Mouse (Mus musculus): ENCODE results near the gene Ryr3.

Gene Ryr3

DNA sequence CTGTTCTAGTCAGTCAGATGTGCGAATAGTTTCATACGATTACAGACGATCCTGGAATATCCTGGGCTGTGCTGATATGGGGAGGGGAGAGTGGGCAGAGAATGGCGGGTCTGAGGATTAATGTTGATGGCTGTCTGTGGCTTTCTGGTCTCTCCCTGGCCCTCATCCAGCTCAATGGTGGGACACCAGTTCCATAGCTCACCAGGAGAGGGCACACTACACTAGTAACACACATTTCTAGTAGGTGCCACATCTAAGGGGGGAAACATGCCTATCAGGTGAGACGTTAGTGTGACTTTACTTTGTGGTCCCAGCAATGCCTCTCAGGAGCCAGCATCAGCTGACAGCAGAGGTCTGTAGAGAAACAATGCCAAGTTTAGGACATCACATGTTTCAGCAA is 451.9 kb downstream of the Ryr3 start:
- no peak for DNase-seq

DNA sequence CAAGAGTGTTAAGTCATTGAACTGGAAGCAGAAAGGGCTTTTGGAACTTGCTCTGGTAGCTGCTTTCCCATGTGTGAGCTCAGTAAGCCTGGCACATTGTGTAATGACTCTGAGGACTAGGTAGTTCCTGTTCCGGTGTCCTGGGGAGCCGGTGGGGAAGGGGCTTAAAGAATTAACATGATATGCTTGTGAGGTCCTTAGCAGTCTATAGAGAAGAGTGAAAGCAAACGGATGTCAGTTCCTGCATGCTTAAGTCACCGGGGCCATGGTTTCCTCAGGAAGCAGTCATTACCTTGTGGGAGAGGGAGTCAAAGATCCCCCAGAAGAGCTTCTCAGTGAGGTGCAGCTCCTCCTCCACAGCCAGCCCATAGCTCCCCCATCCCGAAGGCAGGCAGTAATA is 452.6 kb downstream of the Ryr3 start:
- no peak for DNase-seq

DNA sequence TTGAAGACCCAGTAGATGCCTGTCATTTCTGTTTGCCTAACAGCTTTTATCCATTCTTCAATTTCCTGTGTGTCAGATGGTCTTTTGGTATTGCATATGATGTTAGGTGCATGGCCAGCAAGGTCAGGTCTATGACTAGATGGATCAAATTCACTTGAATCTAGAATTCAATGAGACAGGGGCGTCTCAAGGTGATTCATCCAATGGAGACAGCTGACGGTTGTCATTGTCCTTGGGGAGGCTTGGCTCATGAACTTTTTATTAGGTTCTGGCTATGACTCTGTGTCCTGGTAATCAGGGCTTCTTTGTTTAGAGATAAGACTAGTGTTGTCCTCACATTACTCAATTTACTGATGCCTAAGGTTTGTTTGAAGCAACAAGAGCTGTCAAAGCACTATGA is 454.9 kb downstream of the Ryr3 start:
- no peak for DNase-seq

DNA sequence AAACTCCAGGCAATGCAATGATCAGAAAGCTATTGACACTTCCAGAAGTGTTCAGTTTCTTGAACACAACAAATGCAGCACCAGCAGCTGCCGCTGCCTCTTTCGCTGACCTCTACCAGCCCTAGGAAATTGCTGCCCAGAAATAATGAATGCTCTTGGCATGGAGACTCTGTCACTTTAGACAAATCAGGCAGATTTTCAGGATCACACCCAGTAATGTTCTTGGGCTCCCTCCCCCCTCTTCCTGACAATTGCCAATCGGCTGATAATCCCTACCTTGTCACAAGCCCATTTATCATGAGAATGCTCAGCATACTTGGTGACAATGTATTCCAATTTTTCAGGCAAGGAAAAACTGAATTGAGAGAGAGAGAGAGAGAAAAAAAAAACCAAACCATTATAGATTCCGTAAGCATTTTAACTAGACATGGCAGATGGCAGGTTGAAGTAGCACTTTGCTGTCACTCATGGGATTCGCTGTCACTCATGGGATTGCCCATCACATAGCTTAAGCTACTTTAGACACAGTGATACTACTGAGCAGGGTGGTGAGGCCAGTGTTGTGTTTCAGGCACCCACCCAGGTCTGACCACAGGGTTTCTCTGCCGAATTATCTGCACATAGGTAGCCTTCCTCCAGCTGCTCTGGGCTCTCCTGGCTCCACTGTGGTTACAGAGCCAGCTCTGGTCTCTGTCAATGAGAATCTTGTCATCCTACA is 455.5 kb downstream of the Ryr3 start:
- DNase-seq = no peak

DNA sequence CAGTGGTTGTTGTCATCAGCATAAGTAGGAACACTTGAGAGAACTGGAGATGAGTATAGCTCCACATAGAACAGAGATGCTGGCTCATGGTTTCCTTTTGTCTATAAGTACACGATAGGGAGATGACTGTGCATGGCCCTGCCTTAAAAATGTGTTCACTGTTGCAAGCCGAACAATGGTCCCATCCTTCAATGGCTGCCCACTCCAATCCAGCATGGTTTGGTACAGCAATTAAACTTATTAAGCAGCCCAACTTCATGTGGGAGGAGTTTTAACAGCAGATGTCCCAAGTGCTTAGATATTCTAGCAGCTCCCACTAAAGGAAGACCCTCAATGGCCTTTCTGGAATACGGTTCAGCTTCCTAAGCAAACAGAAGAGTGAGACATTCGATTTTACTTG is 456.2 kb downstream of the Ryr3 start:
- no peak for DNase-seq

DNA sequence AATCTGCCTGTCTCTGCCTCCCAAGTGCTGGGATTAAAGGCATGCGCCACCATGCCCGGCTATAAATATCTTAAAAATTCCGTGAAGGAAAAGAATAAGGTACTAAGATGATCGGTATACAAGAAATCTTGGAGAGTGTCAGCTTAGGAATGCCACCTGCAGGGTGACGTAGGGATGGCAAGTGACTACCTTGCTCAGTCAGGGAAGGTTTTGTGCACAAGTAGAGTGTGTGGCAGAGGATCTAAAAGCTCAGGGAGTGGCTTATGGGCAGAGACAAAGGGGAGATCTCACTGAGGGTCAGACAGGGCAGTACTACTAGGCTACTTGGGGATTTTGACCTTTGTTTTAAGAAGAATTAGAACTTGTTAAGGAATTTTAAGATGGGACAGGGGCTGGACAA is 457.2 kb downstream of the Ryr3 start:
- no peak for DNase-seq

DNA sequence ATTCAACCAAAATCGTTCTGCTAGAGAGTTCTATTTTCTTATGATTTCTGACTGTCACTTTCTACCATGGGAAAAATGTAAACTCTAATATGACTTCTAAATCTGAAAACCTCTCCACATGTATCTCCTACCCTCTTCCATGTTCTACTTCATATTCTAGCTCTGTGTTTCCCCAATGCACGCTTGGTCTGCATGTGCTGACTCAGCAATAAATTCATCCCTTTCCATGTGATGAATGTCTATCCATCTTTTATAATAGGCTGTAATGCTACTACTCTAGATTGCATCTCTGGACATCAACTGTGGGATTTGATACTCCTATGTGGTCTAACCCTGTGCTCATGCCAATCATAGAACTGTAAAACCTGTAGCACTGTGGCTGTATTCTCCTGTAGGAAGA is 458.2 kb downstream of the Ryr3 start:
- no peak for DNase-seq

DNA sequence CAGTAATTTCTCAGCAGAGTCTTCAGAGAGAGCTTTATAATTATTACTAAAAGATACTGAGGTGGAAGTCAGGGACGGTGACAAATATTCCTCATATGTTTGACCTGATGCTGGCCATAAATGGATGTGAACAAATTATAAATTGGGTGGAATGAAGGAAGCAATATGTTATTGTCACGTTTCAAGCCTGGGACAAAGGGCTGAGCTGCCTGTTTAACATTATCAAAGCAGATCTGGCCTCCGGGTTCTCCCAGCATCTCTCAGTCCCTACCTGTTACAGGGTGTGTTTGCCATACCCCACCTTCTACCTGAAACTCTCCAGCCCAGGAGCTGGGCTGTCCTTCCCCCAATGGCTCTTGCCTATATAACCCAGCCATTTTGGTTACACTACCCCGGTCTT is 463.6 kb downstream of the Ryr3 start:
- no peak for DNase-seq

DNA sequence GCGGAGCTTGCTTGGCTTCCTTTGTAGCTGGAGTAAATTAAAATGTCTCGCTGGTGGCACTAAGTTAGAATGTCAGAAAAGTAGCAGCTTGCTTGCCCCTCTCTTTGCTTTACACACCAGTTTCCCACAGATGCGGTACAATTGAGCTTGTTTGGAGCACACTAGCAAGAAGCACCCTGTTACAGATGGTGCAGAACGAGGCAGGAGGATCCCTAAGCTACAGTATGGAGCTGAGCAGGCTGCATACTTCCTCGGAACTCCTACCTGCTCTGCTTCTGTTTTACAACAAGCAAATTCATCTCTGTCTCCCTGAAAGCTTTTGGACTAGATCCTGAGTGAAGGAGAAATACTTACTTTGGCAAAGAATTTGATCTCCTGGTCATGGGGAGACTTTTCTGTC is 465.5 kb downstream of the Ryr3 start:
- no peak for DNase-seq

DNA sequence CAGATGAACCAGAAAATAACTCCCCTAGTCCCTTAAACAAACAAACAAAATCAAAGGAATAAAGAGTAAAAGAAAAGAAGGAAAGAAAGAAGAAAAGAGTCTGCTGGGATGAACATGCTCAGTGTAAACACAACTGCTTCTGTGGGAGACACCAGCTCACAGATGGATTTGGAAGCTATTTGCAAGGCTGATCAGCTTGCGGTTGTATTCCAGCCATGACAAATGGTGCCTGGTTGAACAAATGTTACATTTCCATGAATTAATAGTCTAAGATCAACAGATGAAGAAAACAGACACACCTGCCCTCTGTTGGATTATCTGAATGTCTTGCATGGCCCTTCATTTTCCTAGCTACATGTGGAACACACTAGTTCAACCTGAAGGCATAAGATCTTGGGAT is 468.4 kb downstream of the Ryr3 start:
- DNase-seq = no peak

DNA sequence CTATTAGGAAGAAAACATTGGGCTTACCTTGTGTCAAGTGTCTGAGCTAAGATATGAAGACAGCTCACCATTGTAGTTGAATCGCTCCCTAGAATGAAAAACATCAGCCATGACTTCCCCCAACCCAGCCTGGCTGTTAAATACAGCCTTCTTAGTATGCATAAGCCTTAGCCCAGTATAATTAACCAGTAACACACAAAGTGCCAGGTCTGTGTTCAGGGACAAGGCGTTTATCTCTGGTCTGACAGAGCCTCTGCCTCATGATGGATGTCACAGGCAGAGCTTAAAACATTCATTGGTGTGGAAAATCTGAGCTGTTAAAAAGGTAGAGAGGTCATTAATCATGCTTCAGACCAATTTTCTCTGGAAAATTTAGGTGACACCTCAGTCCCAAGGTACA is 484.0 kb downstream of the Ryr3 start:
- DNase-seq = no peak

DNA sequence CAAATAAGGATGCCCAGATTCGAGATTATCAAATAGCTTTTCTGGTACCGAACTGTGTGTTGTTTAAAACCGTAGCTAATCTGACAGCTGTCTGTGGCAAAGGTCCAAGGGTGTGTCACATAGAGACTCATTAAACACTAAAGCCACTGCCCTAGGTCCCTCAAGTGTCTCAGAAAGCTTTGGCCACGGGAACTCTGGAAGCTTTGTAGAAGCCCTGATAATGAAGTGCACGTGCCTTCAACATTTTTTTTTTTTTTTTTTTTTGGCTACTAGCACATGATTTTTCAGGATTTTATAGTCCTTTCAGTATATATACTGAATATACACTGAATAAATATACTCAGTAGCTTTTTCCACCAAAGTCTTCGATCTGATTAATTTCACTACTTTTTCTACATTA is 489.1 kb downstream of the Ryr3 start:
- no peak for DNase-seq

DNA sequence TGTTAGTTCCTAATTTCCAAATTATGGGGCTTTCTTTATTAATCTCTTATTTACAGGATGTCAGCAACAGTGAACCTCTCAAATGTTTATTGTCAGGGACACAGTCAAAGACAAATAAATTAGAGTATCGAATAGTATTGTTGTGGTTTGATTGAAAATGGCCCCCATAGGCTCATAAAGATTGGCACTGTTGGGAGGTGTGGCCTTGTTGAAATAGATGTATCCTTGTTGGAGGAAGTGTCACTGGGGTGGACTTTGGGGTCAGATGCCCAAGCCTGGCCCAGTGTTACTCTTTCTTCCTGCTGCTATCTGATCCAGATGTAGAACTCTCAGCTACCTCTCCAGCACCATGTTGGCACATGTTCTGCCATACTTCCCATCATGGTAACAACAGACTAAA is 495.7 kb downstream of the Ryr3 start:
- no peak for DNase-seq

DNA sequence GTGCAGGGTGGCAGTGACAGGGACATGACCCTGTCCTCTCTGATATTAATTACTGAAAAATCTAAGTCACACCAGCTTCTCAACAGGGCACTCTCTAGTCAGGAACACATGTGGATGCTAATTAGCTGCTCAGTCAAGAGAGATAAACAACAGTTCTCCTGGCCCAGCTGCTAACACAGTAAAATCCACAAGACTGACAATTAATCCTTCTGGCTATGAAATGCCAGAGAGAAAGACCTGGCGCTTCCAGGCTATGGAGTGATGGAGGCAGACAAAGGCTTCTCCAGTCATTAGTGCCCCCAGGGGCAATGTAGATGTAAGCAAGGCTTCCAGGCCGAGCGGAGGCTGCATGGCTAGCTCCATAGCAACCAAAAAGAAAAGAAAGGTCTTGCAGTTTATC is 496.2 kb downstream of the Ryr3 start:
- DNase-seq = no peak

DNA sequence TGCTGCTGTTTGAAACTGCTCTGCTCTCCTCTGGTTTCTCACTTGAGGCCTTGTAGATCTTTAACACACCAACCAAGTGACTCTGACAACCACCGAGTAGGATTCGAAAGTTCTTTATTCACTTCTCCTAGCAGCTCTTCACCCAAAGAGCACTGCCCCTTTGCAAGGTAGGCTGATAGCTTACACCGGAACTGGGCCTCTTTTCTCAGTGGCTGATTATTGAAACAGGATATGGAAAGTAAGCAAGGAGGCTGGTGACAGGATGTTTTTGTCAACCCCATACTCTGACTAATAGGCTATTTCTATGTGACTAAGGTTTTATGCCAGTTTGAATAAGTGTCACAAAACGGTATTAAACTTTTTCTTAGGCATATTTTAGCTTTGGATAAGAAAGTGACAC is 502.2 kb downstream of the Ryr3 start:
- DNase-seq = no peak

DNA sequence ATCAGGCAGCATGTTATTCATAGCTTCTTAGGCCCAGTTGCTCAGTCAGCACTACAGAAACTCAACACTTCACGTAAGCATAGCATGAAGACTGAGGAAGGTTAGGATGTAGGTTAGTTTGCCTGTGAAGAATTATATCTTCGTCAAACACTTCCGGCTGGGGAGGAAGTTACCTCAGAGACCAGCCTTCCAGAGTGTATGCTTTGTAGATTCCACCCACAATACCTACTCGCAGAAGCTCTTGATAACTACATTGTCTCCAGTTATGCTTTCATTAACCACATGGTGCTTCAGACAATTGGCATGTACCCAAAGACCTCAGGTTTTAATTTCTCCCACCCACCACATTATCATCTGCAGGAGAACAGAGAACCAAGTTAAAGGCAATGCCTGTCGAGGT is 535.1 kb downstream of the Ryr3 start:
- DNase-seq = no peak

DNA sequence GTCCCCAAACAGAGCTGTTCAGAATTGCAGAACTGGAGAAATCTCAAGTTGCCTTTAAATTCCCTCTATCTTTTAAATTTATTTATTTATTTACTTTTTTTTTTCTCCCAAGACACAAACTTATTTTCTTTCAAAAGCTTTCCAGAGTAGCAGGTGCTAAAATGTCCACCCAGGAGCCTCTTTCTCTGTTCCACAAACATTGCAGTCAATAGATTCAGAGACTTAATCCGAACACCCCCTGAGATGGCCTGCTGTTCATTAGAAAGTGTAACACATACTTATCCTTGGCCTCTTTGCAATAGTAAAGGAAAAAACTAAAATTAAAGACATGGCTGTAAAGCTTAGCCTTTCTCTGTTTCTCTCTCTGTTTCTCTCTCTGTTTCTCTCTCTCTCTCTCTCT is 539.6 kb downstream of the Ryr3 start:
- no peak for DNase-seq

DNA sequence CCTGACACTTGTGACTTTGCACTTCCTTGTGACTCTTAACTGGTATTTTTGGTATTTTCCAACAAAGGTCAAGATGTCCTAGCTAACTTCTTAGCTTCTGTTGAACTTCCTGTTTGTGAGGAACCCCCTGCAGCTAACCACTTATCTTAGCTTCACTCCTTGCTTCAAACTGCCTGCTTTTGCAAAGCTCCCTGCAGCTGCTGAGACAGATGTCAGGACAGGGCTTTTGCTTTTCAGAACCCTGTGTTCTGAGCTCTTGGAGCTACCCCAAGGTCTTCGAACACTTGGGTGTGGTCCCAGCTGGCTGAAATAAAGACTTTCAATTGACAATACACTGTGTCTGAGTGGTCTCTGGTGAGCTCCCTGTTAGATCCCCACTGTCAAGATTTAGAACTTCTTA is 540.2 kb downstream of the Ryr3 start:
- no peak for DNase-seq

DNA sequence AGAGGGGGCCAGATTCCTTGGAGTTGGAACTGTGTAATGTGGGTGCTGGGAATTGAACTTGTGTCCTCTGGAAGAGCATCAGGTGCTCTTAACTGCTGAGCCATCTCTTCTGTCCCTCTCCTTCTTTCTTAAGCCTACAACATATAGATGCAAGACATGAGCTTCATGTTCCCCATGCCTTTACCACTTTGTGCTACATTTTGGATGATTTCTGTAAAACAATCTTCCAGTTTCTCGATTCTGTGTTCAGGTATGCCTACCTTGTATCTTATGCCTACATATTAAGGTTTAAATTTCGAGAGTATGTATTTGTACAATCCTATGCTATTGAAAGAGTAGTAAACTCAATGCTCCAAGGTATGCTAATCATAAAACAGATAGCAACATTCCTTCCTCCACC is 540.7 kb downstream of the Ryr3 start:
- no peak for DNase-seq

DNA sequence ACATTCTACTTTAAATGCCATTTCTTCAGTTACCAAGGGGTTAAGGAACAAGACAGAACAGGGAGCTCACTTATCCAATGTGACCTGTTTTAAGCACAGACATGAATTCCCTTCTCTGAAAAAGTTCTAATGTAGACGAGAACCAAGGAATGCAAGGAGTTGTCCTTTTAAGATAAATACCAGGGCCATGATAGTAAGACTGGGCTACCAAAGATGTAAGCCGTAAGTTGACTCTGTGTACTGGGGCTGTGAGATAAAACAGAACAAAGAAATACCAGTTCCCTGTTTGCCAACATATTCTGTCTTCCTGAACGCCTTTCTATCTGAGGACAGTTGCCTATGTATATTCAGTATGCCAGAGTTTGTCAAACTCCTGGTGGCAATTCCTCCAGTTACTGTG is 547.4 kb downstream of the Ryr3 start:
- no peak for DNase-seq

DNA sequence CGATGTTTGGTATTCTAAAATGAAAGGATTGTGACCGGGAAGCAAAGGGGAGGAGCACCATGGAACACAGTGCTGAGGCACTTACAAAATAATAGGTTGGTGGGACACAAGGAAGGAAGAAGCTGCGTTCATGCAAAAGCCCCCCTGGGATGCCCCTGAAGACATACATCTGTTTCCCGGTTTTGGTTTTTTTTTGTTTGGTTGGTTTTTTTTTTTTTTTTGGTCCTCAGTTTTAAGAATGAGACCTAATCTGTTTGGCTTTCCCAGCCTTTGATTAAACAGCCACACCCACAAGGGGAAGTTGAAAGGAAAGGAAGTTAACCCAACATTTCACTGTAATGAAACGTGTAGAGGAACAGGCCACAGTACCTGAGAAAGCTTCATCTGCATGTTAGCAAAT is 560.8 kb downstream of the Ryr3 start:
- DNase-seq = no peak

DNA sequence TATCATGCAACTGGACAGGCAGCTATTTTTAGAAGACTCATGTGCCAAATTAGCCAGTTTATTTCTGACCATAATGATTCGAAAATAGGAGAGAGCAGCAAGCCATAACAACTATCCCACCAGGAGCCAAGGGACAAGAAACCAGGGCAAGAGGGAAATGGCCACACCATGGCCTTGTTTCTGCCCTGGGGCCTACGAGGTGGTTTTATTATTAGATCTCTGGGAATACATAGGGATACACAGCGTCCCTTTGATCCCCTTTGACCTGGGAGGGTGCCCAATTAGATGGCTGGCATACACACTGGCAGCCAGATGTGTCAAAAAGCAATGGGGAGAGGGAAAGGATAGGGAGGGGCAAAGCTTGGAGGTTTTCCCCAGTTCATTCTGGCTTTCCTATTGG is 563.1 kb downstream of the Ryr3 start:
- DNase-seq = no peak

DNA sequence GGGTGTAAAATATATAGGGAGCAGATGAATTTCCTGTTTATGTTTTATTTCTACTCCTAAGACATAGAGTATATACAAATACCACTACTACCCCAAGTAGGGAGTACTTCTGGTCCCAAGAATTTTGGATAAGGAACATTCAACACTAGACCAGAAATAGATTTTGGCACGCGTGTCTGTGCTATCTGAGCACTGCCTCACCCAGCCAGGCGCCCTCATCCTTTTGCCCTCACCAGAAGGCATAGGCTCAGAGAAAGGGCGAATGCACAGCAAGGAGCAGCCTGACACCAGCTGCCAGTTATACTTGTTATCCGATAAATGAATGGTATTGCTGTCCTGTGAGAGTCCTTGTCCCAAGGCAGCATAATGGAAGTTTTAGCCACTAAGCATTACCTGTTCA is 579.7 kb downstream of the Ryr3 start:
- DNase-seq = no peak

DNA sequence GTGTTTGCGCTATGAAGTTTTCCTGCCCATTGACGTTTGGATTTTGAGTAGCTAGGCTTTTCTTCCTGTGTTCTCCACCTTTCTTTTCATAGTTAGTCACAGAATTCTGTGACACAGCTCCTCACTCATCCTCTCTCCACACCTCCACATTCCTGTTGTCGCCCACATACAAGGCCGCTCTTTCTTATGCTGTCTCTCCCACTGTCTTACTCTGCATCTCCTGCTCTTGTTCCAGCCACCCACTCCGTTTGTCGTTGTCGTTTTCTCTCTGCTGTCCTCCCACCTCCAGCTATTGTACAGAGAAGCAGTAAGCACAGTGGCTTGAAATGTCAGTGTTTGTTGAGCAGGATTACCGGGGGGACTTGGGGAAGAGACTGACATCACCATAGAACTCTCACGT is 584.4 kb downstream of the Ryr3 start:
- DNase-seq = peak; percentile 74

DNA sequence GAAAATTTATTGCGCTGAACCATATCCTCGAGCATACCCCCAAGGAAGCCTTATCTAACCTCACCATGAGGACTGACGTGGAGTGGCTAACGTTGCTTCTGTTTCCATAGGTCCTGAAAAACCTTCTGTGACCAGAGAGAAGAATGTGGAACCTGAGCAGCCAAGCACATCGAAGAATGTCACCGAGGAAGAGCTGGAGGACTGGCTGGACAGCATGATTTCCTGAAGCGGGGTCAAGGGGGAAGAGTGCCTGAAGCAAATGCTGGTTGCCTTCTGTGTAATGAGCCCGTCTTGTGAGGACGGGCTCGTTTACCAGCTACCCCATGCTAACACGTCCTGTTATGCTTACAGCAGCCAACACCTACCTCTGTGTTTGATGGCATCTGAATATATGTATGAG is 586.2 kb downstream of the Ryr3 start:
- DNase-seq = no peak

DNA sequence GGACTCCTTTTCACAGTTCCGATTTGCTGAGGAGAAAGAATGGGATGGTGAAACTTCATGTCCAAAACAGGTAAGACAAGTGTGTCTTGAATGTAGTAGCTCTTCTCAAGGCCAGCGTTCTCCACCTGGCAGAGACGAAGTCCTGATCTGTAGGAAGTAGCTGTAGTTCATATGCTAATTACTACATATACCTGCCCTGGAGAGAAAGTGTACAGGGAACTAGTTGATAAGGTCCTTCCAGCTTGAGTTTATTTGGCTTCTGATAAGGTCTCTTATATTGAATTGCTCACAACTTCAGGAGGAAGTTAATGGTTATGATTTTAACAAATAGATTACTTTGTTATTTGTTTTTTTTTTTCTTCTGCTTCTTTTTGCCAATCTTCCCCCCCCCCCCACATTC is 591.7 kb downstream of the Ryr3 start:
- DNase-seq = no peak

Measured in right cerebral cortex, adult 18-20 months (tissue).